Mouse (Mus musculus) midbrain, embryonic 11.5 days (tissue): ENCODE measurements around the gene Epp13. TPM values are rescaled to one million over a fixed set of nuclear protein-coding genes. Genes with fewer than 3 reads are reported as not detected.
"Not testable (repeated sequence)": the region's sequence is repeated elsewhere in the genome, so short reads cannot be mapped to it uniquely, and the experiment has no call there.

Experiments used
- ATAC-seq: fragments of 200-750 bp; cut with Nextera tagmentation; 2 replicates; pipeline ENCODE4 v1.8.0; 2017; ENCODE audit warnings: moderate TSS enrichment, moderate library complexity; ENCODE audit not compliant: low FRiP score
- DNase-seq: peaks from one replicate; pipeline ENCODE4 v3.0.0; 2015; ENCODE audit warnings: low spot score; ENCODE audit errors: missing footprints
- H3K27ac ChIP-seq: fragments of 300-500 bp; sonication (generic); 2 replicates; pipeline ENCODE4 v1.5.1; 2014; ENCODE audit warnings: low read depth, low read length
- H3K27me3 ChIP-seq: fragments of 300-500 bp; sonication (generic); 2 replicates; pipeline ENCODE4 v1.6.1; 2014; ENCODE audit warnings: mild to moderate bottlenecking, low read length, moderate library complexity, mixed read lengths; ENCODE audit not compliant: control insufficient read depth, insufficient read depth
- H3K36me3 ChIP-seq: fragments of 300-500 bp; sonication (generic); 2 replicates; pipeline ENCODE4 v1.6.1; 2014; ENCODE audit warnings: mild to moderate bottlenecking, low read length, moderate library complexity, mixed read lengths; ENCODE audit not compliant: control insufficient read depth, insufficient read depth
- H3K4me1 ChIP-seq: fragments of 300-500 bp; sonication (generic); 2 replicates; pipeline ENCODE4 v1.6.1; 2014; ENCODE audit warnings: low read length; ENCODE audit not compliant: control insufficient read depth, insufficient read depth
- H3K4me2 ChIP-seq: fragments of 300-500 bp; sonication (generic); 2 replicates; pipeline ENCODE4 v1.6.1; 2014; ENCODE audit warnings: mild to moderate bottlenecking, moderate library complexity
- H3K4me3 ChIP-seq: fragments of 300-500 bp; sonication (generic); 2 replicates; pipeline ENCODE4 v1.5.1; 2014; ENCODE audit warnings: low read depth, low read length
- H3K9ac ChIP-seq: fragments of 300-500 bp; sonication (generic); 2 replicates; pipeline ENCODE4 v1.6.1; 2014; ENCODE audit warnings: low read length
- H3K9me3 ChIP-seq: fragments of 300-500 bp; sonication (generic); 2 replicates; pipeline ENCODE4 v1.6.1; 2016; ENCODE audit warnings: low read length; ENCODE audit not compliant: control insufficient read depth
- WGBS: fragments of 180-500 bp; shearing (Covaris S2); extraction: QIAGEN DNeasy Blood & Tissue Kit; methylation state at CpG from one replicate; pipeline ENCODE4 v1.1.7; 2014; 5-methylcytosine and 5-hydroxymethylcytosine counted together
- polyA plus RNA-seq: library from polyadenylated mRNA; unstranded; fragments of >200 nt; fragmentation: Nextera tagmentation; extraction: Ambion mirVana; gene quantifications from 2 replicates; pipeline ENCODE4 v1.2.1, GENCODE M21; 2014

Epp13 gene
- polyA plus RNA-seq, 1 experiment from 2014 or later, result not detected

DNA sequence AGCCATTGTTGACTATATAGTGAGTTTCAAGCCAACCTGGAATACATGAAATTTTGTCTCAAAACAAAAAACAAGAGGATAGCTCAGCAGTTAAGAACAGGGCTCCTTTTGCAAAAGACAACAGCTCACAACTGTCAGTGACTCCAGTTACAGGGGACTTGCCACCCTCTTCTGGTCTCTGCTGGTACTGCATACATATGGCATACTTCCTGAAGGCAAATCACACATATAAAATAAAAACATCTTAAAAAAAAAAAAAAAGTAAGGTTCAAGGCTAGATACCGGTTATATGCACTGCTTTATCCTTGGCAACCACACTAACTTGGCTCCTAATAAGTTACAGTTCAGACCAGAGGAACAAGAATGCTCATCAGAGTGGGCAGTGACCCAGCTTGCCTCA lies 30.2 kb downstream of the Epp13 start:
- Histone ChIP-seq H3K4me3 (peak overlapping the region; percentile 42), H3K4me2 (peak overlapping the region; percentile 55), H3K27me3 (no peaks in the 10 kb centered on the region), H3K27ac (no peak overlapping the region), H3K4me1 (peaks cover 9% of the 10 kb centered on the region), H3K36me3 (no peaks in the 10 kb centered on the region), H3K9me3 (no peaks in the 10 kb centered on the region), H3K9ac (no peak overlapping the region)
- 5% methylated on average over 1 of the region's 1 CpGs for whole genome bisulfite sequencing
- DNase-seq (peak; percentile 94), ATAC-seq (peak; percentile 0; the same call in 1 of the 2 replicates)

DNA sequence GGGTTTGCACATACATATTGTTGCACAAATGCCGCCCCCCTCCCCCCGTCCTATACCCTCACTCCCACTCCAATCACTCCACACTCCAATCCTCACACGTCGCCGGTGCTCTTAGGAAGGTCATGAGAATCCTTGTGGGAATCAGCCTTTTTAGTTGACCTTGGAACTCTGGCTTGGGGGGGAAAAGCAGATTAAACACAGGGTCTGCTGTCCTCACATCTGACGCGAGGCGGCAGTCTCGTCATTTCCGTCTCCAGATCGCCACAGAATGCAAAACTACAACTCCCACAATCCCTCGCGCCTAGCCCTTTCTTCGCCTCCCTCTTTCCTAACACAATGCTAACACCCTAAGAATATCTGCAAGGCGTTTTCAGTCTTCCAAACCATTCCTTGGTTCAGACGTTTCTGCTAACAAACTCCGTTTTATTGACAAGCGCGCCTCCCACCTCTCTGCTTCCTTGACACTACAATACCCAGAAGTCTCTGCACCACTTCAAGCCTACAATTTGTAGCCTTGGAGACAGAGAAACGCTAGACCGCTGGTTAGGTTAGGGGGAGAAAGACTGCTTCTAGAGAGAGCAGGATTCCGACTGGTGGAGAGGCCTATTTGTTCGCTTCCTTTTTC lies 31.1 kb downstream of the Epp13 start:
- Histone ChIP-seq H3K36me3 (no peaks in the 10 kb centered on the region), H3K4me2 (peak overlapping the region; percentile 55), H3K4me3 (peak overlapping the region; percentile 42), H3K9me3 (no peaks in the 10 kb centered on the region), H3K27me3 (no peaks in the 10 kb centered on the region), H3K9ac (peak overlapping the region; percentile 63), H3K27ac (peak overlapping the region; percentile 80), H3K4me1 (peaks cover 10% of the 10 kb centered on the region)
- ATAC-seq, result peak; percentile 69
- DNase-seq, result peak; percentile 98
- WGBS, result 1% methylated on average over 23 of the region's 23 CpGs

GRCm38 (mm10) chr7:6284442-6285012 lies 32.0 kb downstream of the Epp13 start:
- no peaks in the 10 kb centered on the region for H3K27me3 ChIP-seq
- peaks cover 10% of the 10 kb centered on the region for H3K4me1 ChIP-seq
- H3K36me3 ChIP-seq, result no peaks in the 10 kb centered on the region
- ATAC-seq (no peak), DNase-seq (no peak)
- no peak overlapping the region for H3K4me3 ChIP-seq
- H3K9me3 ChIP-seq, result no peaks in the 10 kb centered on the region
- no peak overlapping the region for H3K4me2 ChIP-seq
- H3K27ac ChIP-seq, result no peak overlapping the region
- no peak overlapping the region for H3K9ac ChIP-seq
- WGBS, result 86% methylated on average over 4 of the region's 4 CpGs

DNA sequence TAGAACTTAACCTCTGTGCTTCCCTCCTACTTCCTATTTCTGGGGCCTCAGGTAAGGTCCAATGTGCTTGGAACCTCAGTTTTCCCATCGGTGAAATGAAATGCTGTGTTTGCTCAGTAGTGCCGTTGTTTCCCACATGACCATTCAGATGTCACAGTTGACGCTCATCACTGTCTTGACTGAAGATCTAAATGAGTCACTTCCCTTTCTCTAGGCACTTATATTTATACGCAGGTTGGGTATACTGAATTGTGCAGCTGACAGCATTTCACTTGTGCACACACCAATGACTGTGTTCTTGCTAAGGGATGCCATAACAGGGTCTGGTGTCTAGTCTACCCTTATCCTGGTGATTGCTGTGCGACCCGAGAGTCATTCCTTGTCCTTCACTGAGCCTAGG lies 32.9 kb downstream of the Epp13 start:
- Histone ChIP-seq H3K4me1 (peaks cover 10% of the 10 kb centered on the region), H3K27me3 (no peaks in the 10 kb centered on the region), H3K4me2 (no peak overlapping the region), H3K4me3 (no peak overlapping the region), H3K9me3 (no peaks in the 10 kb centered on the region), H3K9ac (no peak overlapping the region), H3K27ac (no peak overlapping the region), H3K36me3 (no peaks in the 10 kb centered on the region)
- WGBS, result 92% methylated on average over 6 of the region's 6 CpGs
- no peak for DNase-seq
- no peak for ATAC-seq

GRCm38 (mm10) chr7:6285842-6286705 lies 33.6 kb downstream of the Epp13 start, which contains the start of gene Zfp667:
Zfp667 (plus strand) TSS chr7:6286579.
- no peaks in the 10 kb centered on the region for H3K27me3 ChIP-seq
- DNase-seq, result peak; percentile 100
- 0 out of 2 replicates have a peak within 1 kb of the TSS, but pooled peaks have one; percentile 14 for H3K27ac ChIP-seq
- 4% methylated on average over 49 of the region's 50 CpGs for WGBS
- peak within 1 kb of the TSS; percentile 35 for H3K4me3 ChIP-seq
- H3K36me3 ChIP-seq, result no peaks in the 10 kb centered on the region
- H3K9me3 ChIP-seq, result no peaks in the 10 kb centered on the region
- peak within 1 kb of the TSS; percentile 71 for H3K4me2 ChIP-seq
- ATAC-seq, result peak; percentile 85
- peak within 1 kb of the TSS; percentile 48 for H3K9ac ChIP-seq
- H3K4me1 ChIP-seq, result peaks cover 10% of the 10 kb centered on the region

DNA sequence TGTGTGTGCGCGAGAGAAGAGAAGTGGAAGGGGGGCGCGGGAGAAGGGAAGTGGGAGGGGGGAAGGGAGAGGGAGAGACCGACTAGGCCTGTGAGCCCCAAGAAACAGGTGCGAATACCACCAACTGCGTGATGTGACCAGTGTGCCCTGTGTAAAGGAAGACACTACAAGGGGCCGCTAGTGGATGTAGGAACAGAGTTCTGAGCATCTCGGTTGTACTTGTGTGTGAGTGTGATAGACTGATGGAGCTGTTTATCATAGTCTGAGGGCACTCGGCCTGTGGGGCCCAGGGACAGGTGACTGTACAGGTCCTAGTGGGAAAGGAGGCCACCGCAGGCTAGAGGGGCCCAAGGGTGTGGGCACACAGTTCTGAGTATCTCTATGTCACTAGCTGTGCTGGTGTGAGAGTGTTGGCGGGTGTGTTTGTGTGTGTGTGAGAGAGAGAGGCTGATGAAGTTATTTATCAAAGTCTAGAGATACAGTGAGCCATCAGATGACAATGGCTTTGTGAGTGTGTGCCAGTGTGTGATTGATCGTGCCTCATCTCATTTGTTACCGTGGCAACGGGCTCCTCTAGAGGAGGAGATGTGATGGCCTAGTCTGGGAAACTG lies 34.5 kb downstream of the Epp13 start:
- H3K4me1 ChIP-seq, result peaks cover 10% of the 10 kb centered on the region
- peak overlapping the region; percentile 48 for H3K9ac ChIP-seq
- WGBS, result 34% methylated on average over 15 of the region's 15 CpGs
- peak; percentile 87 for DNase-seq
- H3K27me3 ChIP-seq, result no peaks in the 10 kb centered on the region
- no peaks in the 10 kb centered on the region for H3K36me3 ChIP-seq
- peak overlapping the region; percentile 35 for H3K4me3 ChIP-seq
- no peaks in the 10 kb centered on the region for H3K9me3 ChIP-seq
- peak overlapping the region; percentile 71 for H3K4me2 ChIP-seq
- peak; percentile 15 for ATAC-seq
- H3K27ac ChIP-seq, result 0 out of 2 replicates have a peak overlapping the region, but pooled peaks have one; percentile 14

DNA sequence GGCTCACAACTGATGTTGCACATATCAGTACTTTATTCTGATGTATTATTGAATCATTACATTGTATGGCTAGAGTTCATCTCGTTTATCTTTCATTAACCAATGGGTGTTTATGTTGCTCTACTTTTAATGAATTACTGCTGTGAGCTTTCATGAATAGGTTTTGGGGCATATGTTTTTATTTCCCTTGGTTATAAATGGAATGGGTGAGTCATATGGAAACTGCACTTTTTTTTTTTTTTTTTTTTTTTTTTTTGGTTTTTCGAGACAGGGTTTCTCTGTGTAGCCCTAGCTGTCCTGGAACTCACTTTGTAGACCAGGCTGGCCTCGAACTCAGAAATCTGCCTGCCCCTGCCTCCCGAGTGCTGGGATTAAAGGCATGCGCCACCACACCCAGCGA lies 38.6 kb downstream of the Epp13 start:
- not testable (repeated sequence) for H3K4me1 ChIP-seq, H3K9ac ChIP-seq, H3K27me3 ChIP-seq, H3K4me2 ChIP-seq, H3K9me3 ChIP-seq, H3K36me3 ChIP-seq, H3K27ac ChIP-seq, ATAC-seq, H3K4me3 ChIP-seq, DNase-seq
- WGBS, result 91% methylated on average over 5 of the region's 6 CpGs

- H3K36me3 ChIP-seq, result peaks cover 11% of the 10 kb centered on the region
- H3K4me1 ChIP-seq, DNase-seq, H3K27me3 ChIP-seq, ATAC-seq, H3K9ac ChIP-seq, H3K27ac ChIP-seq, H3K4me2 ChIP-seq, H3K4me3 ChIP-seq, H3K9me3 ChIP-seq: not testable (repeated sequence)
- WGBS, result 76% methylated on average over 11 of the region's 11 CpGs
These were observed 48.3 kb downstream of the Epp13 start for GRCm38 (mm10) chr7:6300796-6301195.
